Mouse (Mus musculus) left cerebral cortex, adult 8-10 months (tissue): ENCODE results near the gene Arhgef17. TPM values are rescaled to one million over a fixed set of nuclear protein-coding genes. Genes with fewer than 3 reads are reported as not detected.
"Not testable (repeated sequence)": the region's sequence is repeated elsewhere in the genome, so short reads cannot be mapped to it uniquely, and the experiment has no call there.

Experiments
- DNase-seq, 2 experiments: peaks; one replicate each; pipeline ENCODE4 v3.0.0; 2022; ENCODE audit warnings: low spot score in 2 of 2
- total RNA-seq, 4 experiments: library from RNA; stranded (reverse); gene quantifications; 2 replicates each; pipeline ENCODE4 v1.2.4; 2022

Gene Arhgef17
- total RNA-seq, 4 experiments from 2014 or later: 138 to 145 (median 141) TPM

DNA sequence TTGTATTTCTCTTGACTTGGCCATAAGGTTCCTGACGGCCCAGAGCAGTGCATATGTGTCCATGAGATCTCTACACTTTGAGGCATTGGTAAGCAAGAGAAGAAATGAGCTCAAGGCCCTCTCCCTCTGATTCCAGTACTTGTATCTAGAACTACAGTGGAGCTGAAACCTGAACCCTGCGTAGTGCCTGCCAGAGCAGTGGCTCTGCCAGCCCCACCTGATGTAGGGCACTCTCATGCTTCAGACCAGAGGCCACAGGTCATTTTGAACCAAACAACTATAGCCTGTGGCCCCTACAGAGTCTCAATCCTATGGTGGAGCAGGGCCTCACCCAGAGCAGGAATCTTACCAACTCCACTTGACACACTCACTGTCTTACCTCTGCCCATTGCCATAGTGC lies 82.4 kb downstream of the Arhgef17 start:
- no peak for DNase-seq

DNA sequence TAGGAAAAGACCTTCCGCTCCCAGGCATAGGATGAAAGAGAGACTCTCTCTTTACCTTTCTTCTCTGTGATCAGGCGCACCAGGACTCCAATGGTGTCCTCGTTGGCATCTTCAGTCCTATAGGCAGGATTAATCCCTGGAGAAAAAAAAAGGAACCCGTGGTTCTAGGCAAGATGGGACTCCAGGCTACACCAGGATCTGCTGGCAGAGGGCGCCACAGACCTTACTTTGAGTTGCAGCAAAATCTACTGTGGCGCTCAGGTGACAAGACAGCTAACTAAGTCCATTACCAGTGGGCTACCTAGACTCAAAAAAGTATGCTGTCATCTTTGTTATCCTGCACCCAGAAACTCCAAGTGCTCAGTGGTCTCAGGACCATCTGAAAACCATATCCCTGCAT lies 83.2 kb downstream of the Arhgef17 start:
- peak; percentile 69 to 77 for DNase-seq

- DNase-seq: no peak
These were observed 84.8 kb downstream of the Arhgef17 start for GRCm38 (mm10) chr7:100847131-100847530.

- DNase-seq: not testable (repeated sequence)
These were observed 85.9 kb downstream of the Arhgef17 start for GRCm38 (mm10) chr7:100846033-100846432.

DNA sequence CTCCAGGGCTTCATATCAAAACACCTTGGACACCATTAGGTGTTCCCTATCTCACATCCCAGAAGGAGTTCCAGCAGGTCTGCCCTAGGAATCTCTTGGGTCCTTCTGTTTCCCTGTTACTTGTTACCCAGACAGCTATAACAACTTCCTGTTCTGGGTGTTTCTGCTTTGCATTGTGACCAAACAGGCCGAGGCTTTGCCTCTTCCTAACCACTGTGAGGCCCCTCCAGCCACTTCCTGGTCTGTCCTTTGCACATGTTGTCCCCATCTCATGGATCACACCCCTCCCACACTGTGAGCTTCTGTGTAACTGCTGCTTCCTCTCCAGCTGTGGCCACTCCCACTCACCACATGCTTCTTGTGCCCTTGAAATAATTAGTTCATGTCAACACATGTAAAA lies 86.5 kb downstream of the Arhgef17 start:
- peak in 1 of 2 experiments; percentile 56 for DNase-seq

- DNase-seq: no peak
These were observed 86.9 kb downstream of the Arhgef17 start for GRCm38 (mm10) chr7:100845026-100845400.

GRCm38 (mm10) chr7:100844385-100845025 lies 87.4 kb downstream of the Arhgef17 start:
- no peak for DNase-seq

DNA sequence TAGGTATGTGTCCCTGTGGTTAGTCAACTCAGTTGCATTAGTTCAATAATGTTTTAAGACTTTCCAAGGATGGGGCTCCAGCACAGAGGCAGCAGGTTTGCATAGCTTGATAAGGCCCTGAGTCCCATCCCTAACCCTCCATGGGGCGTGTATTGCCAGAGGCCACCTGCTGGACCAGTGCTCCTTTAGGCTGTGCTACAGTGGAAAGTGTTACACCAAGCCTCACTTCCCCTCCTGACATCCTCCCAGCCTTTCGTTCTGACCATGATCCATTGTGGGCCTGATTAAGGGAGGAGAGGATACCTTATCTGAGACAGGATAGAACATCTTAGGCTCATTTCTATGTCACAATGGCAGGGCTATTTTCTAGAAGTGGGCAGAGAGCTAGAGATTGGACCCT lies 88.0 kb downstream of the Arhgef17 start:
- no peak for DNase-seq

DNA sequence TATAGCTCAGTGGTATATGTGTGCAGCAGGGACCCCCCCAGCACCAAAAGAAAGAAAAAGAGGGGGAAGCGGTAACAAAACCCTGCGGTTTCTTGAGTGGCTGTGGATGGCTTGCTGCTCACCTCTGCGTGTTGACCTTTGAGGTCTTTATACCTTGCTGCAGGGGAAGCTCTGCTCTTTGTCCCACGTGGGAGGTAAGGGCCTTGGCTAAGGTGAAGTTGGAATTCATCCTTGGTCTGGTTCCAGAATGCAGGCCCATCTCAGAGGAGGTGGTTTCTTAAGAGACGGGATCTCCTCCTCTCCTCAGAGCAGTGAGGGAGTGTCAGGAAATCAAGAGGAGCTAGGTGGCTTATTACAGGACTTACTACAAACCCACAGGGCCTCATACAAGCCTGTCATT lies 89.7 kb downstream of the Arhgef17 start:
- DNase-seq: no peak

DNA sequence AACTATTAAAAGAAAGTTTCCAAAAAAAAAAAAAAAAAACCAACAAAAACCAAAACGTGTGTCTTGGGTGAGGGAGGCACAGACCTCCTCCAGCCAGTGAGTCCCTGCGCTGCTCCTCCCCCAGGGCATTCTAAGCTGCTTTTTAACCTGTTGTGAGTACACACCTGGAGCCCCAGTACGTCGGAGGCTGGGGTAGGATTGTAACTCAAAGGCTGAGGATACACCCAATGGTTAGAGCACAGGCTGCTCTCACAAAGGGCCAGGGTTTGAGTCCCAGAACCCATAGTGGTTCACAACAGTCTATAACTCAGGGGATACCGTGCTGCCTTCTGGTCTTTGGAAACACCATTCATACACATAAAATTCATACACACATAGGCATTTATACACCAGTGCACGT lies 90.3 kb downstream of the Arhgef17 start:
- DNase-seq: no peak

DNA sequence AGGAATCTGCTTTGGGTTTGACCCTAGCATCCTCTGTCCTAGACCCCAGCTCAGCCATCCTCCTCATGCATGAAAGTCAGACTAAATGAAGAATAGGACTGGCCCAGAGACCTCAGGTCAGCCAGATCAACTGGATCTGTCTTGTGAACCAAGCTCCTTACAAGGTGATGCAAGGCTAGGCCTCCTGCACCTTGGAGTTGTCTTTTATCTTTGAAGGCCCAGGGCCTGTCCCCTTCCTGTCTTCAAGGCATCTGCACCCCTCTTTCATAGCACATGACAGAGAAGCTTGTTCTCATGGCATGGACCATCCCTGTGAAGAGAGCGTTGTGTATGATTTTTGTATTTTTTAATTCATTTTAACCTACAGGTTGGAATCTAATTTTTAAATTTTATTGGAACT lies 91.0 kb downstream of the Arhgef17 start:
- no peak for DNase-seq

GRCm38 (mm10) chr7:100839632-100840402 lies 92.1 kb downstream of the Arhgef17 start:
- peak in 1 of 2 experiments; percentile 15 for DNase-seq

GRCm38 (mm10) chr7:100837701-100838100 lies 94.2 kb downstream of the Arhgef17 start:
- DNase-seq: no peak

- no peak for DNase-seq
These were observed 95.2 kb downstream of the Arhgef17 start for GRCm38 (mm10) chr7:100836657-100837056.

GRCm38 (mm10) chr7:100835711-100836110 lies 96.2 kb downstream of the Arhgef17 start:
- no peak for DNase-seq

- DNase-seq: no peak
These were observed 96.7 kb downstream of the Arhgef17 start for GRCm38 (mm10) chr7:100835168-100835567.

DNA sequence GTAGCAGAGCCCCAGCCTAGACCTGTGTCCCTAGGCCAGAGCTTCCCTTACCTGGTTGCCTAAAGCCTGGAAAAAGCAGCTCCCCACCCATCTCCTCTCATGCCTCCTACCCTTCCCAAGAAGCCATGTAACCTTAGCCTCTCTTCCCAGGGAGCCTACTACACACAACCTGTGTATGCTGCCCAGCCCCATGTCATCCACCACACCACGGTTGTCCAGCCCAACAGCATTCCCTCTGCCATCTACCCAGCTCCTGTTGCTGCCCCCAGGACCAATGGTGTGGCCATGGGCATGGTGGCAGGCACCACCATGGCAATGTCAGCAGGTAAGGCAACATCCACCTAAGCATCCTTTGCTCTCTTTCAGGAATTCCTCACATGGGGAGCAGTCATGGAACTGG lies 98.0 kb downstream of the Arhgef17 start:
- DNase-seq: no peak

DNA sequence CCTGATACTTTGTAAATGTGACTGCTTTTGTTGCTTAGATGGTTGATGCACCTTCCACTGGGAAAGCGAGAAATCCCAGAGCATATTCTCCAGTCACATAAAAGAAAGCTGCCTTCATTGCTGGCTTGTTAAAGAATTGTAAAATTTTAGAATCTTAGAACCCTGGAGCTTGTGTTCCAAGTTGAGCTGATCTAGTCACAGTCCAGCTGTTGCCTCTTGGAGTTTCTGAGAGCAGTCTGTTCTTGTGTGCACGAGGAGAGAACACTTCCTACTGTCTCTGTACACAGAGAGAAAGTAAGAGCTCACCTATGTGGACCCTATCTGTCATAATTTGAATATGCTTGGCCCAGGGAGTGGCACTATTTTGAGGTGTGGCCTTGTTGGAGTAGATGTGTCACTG lies 103.4 kb downstream of the Arhgef17 start:
- DNase-seq: no peak

GRCm38 (mm10) chr7:100824661-100825060 lies 107.2 kb downstream of the Arhgef17 start:
- DNase-seq: no peak
